Mouse (Mus musculus) embryonic fibroblast, embryonic 13.5 days (primary cell): Measurements from ENCODE around the gene Hspa1l.

Source experiments
- CTCF ChIP-seq: IDR thresholded peaks from 2 replicates; pipeline ENCODE4 v1.5.1; 2011; ENCODE audit warnings: mild to moderate bottlenecking, control low read depth, low read length, moderate library complexity, borderline replicate concordance; ENCODE audit not compliant: insufficient read depth
- POLR2A ChIP-seq: IDR thresholded peaks from 2 replicates; pipeline ENCODE4 v1.6.1; 2011; ENCODE audit warnings: low read depth, mild to moderate bottlenecking, control low read depth, low read length, moderate library complexity

GRCm38 (mm10) chr17:35020551-35020950 is 48.0 kb downstream of the Hspa1l start:
- TF ChIP-seq CTCF: no peak
- no peak for TF ChIP-seq POLR2A
